Mouse (Mus musculus) left cerebral cortex, adult 8-10 months (tissue): ENCODE data around the gene Thyn1. TPM values are rescaled to one million over a fixed set of nuclear protein-coding genes. Genes with fewer than 3 reads are reported as not detected.

ENCODE experiments used
- DNase-seq, 2 experiments: peaks; one replicate each; pipeline ENCODE4 v3.0.0; 2022; ENCODE audit warnings: low spot score in 2 of 2
- total RNA-seq, 4 experiments: library from RNA; stranded (reverse); gene quantifications; 2 replicates each; pipeline ENCODE4 v1.2.4; 2022

The Thyn1 gene
- total RNA-seq: 10 to 100 TPM; 63.5 to 66.8 (median 64.3) TPM

DNA sequence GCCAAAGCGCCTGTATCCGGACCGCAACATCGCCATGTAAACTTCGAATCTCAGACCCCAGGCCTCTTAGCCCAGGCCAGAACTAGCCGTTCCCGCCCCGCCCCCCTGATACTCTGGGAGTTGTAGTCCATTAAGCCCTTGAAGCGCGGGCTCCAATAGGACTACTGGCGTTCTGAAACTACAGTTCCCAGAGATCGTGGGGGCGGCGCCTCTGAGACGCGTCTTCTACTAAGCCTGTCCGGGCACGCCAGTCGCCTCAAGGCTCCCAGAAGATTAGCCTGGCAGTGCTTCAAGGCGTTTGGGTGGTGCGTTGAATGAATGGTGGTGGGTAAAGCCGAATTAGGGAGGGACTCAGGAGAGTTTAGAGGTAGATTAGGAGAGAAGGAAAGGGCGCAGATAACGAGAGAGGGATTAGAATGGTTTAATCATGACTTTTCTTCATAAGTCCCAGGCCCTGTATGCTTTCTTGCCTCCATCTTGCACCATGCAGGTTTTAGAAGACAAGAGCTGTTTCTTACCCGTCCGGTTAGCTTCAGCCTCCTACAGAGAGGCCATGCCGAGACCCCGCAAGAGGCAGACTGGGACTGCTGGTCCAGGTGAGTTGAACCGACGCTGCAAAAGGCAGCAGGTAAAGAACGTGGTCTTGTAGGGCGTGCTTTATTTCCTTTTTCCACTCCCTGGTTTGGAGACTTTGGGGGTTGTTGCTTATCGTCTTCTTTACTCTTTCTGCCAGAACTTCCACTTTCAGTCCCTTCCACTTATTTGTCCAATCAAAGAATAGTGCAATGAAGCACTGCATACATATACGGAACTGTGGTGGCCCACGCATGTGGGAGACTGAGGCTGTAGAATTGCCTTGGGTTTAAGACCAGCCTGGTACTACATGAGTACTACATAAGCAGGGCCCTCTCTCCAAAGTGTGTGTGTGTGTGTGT is at the start of gene Thyn1, which contains the start of gene Acad8:
Thyn1 (plus strand) TSS at position 250 of the 935 bp plus-strand sequence.
Acad8 (minus strand) TSS at position 106 of the 935 bp plus-strand sequence.
- DNase-seq: peak; percentile 84 to 96

DNA sequence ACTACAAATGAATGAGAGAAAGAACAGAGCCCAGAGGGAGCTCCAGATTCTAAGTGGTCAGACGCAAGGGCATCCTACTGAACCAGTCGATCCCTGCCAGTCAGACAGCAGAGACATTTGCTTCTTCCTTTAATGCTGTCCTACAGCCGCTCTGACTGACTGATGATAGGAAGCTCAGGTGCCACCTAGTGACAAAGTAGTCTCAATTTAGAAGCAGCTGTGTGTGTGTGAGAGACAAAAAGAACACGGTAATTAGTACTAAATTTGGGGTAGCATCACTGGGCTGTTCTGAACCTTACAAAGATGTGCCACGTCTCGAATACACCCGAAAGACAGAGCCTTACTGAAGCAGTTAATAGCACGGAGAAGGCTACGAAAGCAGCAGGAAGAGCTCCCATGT is 21.8 kb upstream of the Thyn1 start:
- no peak for DNase-seq

DNA sequence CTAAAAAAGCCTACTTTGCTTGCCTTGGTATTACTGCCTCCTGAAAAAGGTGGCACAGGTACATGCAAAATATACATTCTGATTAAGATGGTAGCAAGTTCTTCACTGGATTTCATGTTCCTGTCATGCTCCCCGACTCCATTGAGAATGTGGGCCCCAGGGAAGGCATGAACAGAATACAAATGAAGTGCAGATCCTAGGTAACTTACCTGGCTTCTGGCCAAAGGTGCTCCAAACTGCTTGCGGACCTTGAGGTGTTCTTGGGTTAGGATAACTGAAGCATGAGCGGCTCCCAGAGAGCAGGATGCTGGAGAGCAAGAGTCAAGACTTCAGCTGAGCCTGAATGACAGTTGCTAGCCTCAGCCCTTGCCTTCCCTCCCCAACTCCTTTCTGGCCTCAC is 20.7 kb upstream of the Thyn1 start:
- DNase-seq: no peak

DNA sequence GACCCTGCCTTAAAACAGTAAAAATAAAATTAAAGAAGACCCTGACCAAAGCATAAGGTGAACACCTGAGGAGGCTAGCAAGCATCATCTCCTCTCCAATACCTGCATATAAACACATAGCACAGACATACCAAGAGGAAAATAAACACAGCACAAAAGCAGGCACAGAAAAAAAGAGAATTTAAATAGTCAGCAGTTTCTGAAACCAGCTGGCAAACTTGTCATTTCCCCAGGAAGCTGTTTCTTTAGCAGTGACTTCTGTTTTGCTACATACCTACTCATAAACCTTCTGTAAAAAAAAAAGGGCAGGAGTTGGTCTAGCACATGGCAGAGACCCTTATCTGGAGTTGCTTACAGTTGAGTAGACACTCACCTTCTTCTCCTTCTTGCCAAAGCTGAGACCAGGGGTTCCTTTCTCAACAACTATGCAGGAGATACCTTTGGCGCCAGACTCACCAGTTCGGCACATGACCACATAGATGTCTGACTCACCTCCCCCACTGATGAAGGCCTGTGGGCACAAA is 14.4 kb upstream of the Thyn1 start:
- no peak for DNase-seq

DNA sequence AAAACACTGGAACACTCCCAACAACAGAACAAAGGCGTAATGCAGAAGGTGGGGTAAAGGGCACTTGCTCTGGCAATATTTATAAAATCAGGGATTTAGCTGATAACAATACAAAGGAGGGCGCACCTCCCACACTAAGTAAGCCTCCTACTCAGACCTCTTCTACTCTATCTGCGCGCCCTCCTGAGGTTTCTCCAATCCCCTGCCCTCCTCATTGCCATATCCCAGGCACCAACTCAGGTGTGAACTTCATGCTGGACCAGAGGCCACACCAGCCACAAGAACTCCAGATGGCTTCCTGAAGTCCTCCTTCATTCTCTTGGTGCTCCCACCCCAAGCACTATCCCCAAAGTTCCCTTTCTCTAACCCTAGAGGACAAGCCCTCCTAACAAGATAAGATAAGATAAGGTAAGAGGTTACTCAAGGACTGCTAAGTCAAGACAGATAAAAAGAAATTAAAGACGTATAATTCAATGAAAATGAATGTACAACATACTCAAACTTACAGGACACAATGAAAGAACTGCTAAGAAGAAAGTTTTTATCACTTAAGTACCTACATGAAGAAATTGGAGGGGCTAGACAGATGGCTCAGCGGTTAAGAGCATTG is 13.7 kb upstream of the Thyn1 start:
- DNase-seq: no peak

DNA sequence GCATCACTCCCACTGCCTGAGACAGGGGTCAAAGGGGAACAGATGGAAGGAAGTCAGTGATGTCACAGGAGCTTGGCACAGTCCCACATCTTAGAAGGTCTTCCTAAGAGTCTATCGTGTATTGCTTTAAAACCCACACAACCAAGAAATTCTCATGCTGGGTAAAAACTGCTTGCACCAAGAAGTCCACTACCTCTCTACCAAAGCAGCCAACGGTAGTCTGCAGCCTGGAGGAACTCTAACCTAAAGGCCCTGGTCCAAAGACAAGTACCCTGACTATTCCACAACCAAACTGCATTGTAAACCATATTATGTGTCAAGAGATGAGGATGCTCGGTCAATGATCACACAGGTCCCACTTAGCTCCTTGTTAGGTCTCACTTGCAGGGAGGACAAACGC is 9.3 kb upstream of the Thyn1 start:
- no peak for DNase-seq

DNA sequence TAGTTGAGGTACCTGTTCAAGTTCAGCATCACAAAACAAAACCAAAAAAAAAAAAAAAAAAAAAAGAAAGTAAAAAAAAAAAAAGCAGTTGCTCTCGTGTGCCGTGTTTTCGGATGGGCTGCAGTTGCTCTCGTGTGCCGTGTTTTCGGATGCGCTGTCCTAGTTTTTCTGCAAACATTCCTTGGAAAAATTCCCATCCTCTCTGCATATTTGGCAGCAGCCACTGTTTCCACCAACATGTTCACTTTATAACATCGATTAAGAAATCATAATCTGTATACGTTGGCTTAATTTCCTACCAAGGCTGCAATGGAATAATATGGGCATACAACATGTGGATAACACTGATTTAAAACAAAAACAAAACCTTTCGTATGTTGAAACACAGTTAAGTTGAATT is 6.4 kb upstream of the Thyn1 start:
- no peak for DNase-seq

DNA sequence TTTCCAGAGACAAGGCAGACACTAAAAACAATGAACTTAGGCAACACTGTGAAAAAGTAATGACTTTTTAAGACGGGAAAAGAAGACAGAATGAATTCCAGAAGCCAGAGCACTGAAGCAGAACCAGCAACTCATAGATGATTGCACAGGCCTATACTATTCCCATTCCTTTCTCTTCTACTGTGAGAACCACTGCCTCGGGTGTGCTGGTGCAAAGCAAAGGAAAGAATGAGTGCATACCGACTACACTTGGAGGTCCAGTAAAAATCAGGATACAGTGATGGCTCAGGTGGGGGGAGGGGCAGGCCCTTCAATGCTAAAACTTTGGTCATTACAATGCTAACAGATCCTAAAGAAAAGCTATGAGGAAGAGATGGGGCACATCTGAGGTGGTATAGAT is 5.6 kb upstream of the Thyn1 start:
- no peak for DNase-seq

DNA sequence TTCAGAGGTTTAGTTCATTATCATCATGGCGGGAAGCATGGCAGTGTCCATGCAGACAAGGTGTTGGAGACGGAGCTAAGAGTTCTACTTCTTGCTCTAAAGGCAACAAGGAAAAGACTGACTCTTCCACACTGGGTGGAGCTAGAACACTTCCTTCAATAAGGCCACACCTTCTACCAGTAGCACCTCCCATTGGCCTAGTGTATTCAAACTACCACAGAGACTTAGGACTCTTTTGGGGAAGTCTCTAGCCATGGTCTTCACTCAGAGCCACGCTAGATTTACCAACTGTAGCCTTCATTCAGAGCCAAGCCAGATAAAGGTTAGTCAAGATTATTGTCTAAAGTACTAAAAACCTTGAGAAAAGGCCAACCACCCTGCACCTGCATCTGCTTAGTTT is 2.4 kb upstream of the Thyn1 start:
- no peak for DNase-seq

DNA sequence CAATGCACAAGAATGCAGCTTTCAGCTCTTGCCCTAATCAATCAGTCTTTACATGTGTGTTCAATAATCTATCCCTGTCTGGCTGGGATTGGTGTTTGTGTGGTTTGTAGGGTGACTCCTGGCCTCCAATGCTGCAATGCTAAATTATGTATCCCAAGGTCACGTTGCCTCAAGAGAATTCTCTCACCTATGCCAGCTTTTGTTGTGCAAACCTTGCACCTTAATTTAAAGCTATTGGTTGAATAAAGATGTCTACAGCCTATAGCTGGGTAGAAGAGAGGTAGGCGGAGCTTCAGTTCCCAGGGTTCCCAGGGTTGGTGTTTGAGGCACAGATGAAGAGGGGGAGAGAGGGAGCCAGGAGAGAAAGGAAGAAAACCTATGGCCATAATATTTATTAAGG is 2.0 kb upstream of the Thyn1 start:
- no peak for DNase-seq

DNA sequence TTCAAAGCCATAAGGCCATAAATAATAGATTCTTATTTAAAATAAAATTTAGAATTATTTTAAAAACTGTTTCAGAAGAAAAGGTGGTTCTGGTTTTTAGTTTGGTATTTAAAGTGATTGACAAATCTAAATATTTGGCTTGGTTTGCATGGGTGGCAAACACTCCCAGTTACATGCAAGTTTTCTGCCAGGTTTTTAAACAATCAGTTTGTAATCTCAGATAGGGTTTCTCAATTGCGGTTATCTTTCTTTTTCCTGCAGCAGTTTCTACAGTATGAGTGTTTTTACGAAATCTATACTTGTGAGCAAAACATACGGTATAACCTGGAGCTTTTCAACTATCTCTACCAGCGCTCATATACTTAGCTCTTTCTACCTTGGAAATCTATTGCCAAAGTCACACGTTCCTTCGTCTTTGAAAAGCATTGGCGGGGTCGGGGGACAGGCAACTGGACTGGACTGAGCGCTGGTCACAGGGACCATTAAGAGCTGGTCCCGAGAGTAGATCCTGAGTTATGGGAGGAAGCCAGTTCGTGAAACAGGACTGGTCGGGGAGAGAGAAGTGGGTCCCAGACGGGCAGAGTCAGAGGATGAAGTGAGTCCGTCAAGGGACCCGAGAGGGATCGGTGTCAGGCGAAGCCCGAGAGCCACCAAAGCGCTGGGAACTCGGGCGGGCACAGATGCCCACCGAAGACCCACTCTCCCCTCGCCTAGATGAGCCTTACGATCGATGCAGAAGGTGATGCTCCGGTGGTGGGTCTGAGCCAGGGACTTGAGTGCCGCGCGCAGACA is 645 bp upstream of the Thyn1 start:
- DNase-seq: no peak

DNA sequence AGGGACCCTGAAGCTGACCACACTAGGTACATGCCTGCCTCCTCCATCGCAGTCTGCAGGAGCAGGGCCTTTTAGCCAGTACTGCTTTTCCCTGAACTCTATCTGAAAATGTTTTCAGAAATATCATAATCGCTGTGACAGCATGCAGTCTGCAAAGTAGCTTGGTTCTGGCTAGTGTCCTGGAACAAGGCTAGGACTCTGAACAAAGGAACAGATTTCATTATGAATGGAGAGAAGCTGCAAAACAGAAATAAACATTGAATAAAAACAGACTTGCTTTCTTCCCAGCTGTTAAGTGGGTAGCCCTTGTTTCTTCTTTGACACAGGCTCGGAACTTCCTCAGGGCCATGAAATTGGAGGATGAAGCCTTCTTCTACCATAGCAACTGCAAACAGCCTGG is 5.7 kb downstream of the Thyn1 start:
- DNase-seq: no peak

DNA sequence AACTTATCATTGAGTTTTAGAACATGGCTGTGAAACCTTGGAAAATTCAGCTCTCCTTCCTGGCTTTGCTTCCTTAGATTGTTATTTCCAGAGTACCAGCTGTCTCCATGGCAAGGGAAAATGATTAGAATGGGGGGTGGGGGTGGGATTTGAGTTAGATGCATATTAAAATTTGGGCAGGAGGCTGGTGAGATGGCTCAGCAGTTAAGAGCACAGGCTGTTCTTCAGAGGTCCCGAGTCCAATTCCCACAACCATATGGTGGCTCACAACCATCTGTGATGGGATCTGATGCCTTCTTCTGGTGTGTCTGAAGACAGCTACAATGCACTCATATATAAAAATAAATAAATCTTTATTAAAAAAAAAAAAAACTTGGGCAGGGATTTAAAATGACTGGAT is 6.4 kb downstream of the Thyn1 start:
- DNase-seq: no peak

DNA sequence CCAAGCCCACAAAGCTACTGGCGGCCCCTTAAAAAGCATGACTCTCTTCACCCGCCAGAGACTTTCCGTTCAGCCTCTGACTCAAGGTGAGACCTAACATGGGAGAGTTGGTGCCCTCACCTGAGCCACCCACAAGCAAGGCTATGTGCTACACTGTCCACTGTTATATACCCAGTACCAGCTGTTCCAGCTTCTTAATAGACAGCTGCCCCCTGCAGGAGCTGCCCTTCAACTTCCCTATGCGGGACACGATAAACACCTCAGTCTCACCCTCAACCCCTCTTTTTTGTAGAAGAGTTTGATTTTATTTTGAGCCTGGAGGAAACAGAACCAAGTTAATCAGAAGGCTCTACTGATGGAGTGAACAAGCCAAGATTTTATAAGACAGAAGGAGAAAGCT is 7.4 kb downstream of the Thyn1 start:
- no peak for DNase-seq

DNA sequence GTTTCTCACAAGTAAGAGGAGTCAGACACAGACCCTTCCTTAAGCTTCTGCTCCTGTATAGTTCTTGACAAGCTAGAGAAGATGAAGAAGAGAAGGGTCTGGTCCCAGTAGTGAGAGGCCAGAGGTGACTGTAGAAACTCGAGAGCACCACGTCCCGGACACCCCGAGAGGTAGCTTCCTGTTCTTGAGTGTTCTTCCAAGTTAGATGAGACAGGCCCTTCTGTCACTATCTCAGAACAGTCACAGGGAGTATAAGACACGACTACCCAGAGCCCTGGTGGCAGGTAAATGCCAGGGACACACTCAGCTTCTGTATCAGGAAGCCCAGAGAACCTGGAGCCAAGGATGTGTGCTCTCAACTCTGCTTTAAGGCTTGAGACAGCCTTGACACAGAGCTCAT is 9.7 kb downstream of the Thyn1 start:
- no peak for DNase-seq

DNA sequence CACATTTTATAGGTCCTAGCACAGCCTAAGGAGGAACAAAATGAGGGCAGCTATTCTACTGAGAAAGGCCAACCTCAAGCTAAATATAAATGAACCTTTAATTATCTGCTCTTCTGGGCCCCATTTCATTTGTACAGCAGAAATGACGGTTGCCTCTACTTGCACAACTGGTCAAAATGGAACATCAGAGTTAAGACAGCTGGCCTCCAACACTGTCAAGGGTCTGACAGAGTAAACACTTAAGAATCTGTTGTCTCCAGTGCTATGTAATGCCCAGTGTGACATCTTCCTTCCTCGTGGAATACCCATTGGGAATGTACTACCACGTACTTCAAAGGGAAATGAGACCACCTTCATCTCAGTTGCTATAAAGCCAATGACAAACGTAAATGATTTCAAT is 12.1 kb downstream of the Thyn1 start:
- no peak for DNase-seq

DNA sequence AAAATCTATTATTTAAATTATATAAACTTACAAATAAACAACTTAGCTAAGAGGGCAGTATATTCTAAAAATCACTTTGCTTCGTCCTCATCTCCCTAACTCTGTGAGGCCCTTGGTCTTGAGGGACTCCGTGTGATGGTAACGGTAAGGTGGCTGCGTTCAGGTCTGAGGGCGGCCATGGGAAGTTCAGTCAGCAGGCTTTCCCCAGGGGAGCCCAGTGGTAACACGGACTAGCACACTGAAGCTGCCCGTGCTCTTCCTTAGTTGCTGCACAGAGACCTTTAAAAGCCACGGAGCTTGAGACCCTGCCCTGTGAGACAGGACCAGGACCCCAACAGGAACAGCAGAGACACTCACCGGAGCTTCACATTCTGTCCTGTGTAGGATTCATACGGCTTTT is 19.5 kb downstream of the Thyn1 start:
- no peak for DNase-seq

DNA sequence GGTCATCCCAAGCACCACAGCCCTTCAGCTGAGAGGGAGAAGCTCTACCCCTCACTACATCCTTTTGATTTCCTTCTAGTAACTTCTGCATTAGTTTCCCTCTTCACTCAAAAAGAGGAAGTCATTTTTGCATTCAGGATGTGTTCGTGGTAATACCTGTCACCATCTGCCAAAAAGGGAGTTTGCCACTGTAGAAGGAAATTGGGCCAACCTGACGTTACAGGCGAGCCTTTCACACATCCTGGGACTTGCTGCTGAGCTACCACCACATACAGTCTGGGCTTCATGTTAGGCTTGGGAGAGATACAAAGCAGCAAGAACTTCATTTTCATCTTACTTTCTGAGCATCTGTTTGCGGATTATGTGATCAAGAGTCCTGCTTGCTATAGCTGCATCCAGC is 24.2 kb downstream of the Thyn1 start:
- DNase-seq: no peak

DNA sequence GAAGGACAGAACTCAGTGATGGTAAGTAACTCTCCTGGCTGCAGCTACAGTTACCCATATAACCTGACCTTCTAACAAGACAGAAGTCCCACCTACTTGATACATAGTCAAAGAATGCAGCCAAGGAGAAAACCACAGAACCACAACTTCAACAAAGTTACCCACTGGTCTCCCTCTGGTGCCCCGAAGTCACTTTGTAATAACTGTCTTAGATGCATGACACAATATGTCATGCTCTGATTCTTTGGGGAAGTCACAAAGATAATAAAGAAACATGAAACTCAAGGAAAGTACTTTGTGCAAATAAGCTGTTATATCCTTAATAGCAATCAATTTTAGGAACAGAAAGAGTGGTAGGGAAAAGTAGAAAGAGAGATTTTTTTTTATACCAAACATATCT is 27.2 kb downstream of the Thyn1 start:
- no peak for DNase-seq

DNA sequence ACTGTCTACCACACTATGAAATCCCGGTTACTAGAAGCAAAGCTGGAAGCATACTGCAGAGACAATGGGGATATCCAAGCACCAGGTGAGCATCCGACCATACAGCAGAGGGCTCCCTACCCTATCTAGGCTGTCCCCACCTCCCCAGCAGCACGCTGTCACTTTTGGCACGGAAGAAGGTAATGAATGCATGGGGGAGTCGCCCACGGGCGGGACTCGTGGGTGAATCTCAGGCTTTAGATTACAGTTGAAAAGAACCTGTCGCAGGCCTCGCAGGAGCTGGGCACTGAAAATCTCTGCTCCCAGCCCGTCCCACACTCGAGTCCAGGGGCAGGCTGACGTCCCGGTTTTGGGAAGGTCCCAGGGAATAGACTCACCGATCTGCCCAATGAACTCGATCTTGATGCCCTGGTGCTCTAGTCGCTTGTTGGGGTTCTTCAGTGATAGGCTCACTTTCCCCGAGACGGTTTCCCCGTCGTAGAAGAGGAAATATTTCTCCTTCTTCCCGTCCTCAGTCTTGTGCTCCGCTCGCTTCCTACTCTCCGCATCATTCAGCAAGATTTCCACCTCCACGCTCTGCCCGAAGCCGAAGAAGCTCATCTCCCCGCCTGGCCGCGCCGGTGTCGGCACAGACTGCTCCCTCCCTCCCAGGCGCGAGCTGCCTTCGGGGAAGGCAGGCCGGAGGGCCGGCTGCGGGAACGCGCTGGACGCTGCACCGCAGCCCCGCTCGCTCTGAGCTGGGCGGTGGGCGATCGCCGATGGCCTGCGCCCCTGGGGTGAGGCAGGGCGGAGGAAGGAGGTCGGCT is 29.7 kb downstream of the Thyn1 start:
- peak; percentile 40 to 74 for DNase-seq
